Mouse (Mus musculus): ENCODE data around the gene Prkar2b. TPM values are rescaled to one million over a fixed set of nuclear protein-coding genes. Genes with fewer than 3 reads are reported as not detected.

Prkar2b gene
- total RNA-seq (2021): 1 to 10 TPM; 2.0 to 3.1 TPM
- long read RNA-seq, experiment 1, partial matches to known transcripts: 0 of 1 reads
- long read RNA-seq, experiment 1, other reads (novel, unspliced or antisense): 0 of 1 reads
- long read RNA-seq, experiment 2, partial matches to known transcripts: 0 of 4 reads
- long read RNA-seq, experiment 2, other reads (novel, unspliced or antisense): 1 of 4 reads

GRCm38 (mm10) chr12:32061090-32061930 is at the start of gene Prkar2b:
Gene Prkar2b, minus strand, starts transcription at chr12:32061296.
- peak; percentile 88 for DNase-seq
- intact Hi-C loops (cut with DNase I; ENCODE audit: low total_unique reads): loop anchor here (10.0 kb wide), 1 partner anchor 87 kb away; no protein-coding TSS in a partner anchor

DNA sequence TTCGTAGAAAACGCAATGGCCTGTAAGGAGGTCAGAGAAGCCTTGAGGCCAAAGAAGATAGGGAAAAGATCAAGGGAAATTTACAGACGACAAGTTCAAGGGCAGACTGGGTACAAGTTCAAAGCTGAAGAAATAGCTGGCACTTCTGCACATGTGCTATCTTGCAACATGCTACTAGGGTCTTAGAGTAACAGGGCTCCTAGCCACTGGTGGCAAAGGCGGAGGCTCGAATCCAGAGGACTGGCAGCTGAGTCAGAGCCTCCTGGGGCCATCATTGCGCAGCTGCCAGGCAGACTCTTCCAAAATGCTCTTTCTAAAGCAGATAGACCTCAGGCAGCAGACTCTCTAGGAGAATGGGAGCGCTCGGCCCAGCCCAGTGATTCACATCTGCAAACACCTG is 48.1 kb upstream of the Prkar2b start:
- no peak for DNase-seq
- intact Hi-C loops (cut with DNase I; ENCODE audit: low total_unique reads): no loop called here

GRCm38 (mm10) chr12:32104955-32105521 is 43.9 kb upstream of the Prkar2b start:
- DNase-seq: no peak
- intact Hi-C loops (cut with DNase I; ENCODE audit: low total_unique reads): no loop called here

- intact Hi-C loops (cut with DNase I; ENCODE audit: low total_unique reads): no loop called here
- no peak for DNase-seq
Observed at GRCm38 (mm10) chr12:32104451-32104862, 43.4 kb upstream of the Prkar2b start.

GRCm38 (mm10) chr12:32101306-32101705 is 40.2 kb upstream of the Prkar2b start:
- DNase-seq: no peak
- intact Hi-C loops (cut with DNase I; ENCODE audit: low total_unique reads): no loop called here

DNA sequence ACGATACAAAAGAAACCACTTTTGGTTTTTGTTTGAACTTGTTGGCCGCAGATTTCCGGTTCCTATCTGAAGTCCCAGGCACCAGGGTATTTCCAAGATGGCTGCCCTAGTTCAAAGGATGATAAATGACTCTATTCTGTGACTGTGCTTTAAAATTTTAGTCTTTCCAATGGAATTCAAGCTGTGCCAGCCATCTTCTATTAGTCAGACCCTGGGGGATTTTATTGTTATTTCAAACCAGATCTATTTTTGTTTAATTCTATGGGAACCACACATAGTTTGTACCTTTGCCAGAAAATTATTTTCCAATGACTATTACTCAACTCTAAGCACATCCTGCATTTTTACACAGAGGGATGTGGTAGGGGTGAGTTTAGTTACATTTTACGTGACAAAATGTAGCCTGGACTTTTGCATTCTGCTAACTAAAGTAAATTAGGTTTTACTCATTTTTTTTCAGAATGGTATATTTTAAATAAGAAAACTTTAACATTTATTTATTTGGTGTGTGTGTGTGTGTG is 38.6 kb upstream of the Prkar2b start:
- intact Hi-C loops (cut with DNase I; ENCODE audit: low total_unique reads): no loop called here
- no peak for DNase-seq

- no peak for DNase-seq
- intact Hi-C loops (cut with DNase I; ENCODE audit: low total_unique reads): no loop called here
Observed at GRCm38 (mm10) chr12:32098596-32098995, 37.5 kb upstream of the Prkar2b start.

DNA sequence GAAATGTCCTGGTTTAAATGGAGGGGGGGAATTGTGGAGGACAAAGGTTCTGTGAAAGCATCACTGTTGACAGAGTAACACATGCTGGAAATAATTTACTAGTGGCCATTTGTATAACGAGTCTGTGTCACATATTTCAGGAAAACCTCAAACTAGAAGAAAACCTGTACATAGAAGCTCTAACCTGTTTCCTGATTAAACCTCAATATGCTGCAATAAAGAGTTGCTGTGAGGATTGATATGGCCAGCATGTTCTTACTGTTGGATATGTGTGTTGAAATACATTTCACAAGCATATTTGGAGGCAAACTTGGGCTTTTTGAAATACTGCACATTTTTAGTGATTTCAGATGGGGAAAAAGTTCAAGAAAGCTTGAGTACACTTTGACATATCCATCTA is 36.0 kb upstream of the Prkar2b start:
- DNase-seq: no peak

DNA sequence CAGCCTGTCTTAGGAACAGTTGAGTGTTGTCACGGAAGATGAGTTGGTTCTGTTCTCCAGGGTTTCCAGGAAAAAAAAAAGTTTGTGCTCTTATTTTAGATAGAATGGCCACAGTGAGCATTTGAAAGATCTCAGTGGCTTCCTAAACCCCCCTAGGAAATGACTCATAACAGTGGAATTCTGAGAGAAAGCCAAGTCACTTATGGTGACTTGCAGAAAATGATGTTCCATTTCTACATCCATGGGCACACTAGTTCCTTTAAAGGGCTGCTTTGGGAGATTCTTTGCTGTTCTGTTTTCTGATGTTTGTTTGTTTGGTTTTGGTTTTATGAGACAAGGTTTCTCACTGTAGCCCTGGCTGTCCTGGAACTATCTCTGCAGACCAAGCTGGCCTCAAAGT is 34.1 kb upstream of the Prkar2b start:
- intact Hi-C loops (cut with DNase I; ENCODE audit: low total_unique reads): no loop called here

More for the DNA sequence above, 36.0 kb upstream of the Prkar2b start:
- intact Hi-C loops (cut with DNase I; ENCODE audit: low total_unique reads): no loop called here

DNA sequence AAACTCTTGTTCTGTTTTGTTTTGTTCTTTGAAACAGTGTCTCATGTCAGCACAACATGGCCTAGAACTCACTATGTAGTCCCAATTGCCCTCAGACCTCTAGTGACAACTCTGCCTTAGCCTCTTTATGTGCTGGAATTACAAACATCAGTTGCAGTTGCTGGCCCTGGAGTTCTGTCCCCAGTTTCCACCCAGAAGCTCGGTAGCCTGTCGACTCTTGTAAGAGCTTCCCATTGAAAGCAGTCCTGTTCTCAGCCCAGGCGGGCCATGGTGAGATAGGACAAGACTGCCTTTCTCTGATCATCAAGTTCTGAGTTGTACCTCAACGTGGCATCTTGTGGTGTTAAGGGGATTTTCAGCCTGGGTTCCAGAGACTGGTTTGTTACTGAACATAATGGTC is 31.4 kb upstream of the Prkar2b start:
- DNase-seq: no peak

More for the DNA sequence above, 34.1 kb upstream of the Prkar2b start:
- no peak for DNase-seq

DNA sequence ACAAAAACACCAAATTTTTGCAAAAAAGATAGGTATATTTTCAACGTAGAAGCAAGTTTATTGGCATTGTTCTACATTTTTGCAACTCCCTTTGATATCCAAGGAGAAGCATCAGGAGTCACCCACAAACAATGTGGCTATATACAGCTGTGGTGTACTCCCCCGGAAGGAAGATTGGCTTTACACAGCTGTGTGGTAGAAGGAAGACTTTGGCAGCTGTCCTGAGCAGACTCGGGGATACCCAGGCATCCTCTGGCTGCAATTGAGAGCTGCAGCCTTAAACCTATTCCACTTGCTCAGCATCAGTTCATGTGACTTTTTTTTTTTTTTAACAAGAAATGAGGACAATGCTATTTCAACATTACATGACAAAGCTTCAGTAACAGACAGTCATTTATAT is 27.5 kb upstream of the Prkar2b start:
- no peak for DNase-seq
- intact Hi-C loops (cut with DNase I; ENCODE audit: low total_unique reads): no loop called here

More for the DNA sequence above, 31.4 kb upstream of the Prkar2b start:
- intact Hi-C loops (cut with DNase I; ENCODE audit: low total_unique reads): no loop called here

DNA sequence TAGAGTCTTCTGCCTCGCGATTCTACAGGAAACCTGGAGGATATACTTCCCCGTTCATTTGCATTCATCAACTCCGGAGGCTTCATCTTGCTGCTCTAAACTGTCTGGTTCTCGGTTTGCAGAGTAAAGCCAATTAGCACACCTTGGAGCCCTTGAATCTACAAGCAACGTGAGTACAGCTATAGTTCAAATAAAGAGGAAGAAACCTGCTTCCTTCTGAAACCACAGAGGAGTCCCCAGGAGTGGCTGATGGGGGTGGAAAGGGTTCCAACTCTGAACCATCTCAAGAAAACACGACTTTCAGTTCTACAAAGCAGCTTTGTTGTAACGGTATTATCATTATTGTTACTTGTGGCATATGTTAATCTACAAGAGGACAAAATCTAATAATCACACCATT is 26.2 kb upstream of the Prkar2b start:
- intact Hi-C loops (cut with DNase I; ENCODE audit: low total_unique reads): no loop called here

GRCm38 (mm10) chr12:32086874-32087273 is 25.8 kb upstream of the Prkar2b start:
- intact Hi-C loops (cut with DNase I; ENCODE audit: low total_unique reads): no loop called here
- DNase-seq: no peak

More for the DNA sequence above, 26.2 kb upstream of the Prkar2b start:
- DNase-seq: no peak

DNA sequence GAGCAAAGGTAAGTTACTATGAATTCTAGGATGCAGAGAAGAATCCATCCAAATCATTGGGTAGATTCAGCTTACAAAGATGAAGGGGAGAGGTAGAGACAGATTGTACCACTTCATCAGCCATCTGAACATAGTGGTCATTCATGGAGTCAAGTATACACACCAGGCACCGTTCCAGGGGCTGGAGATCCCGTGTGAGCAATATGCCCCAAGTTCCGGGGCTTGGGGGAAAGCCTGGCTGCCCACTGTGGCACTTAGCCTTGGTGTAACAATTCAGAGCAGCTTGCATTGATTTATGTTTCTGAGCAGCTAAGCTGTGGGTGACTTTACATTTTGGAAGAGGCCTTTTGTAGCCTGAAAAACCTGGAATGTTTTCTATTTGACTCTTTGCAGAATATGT is 24.8 kb upstream of the Prkar2b start:
- no peak for DNase-seq
- intact Hi-C loops (cut with DNase I; ENCODE audit: low total_unique reads): no loop called here

- intact Hi-C loops (cut with DNase I; ENCODE audit: low total_unique reads): no loop called here
- no peak for DNase-seq
Observed at GRCm38 (mm10) chr12:32085189-32085588, 24.1 kb upstream of the Prkar2b start.

DNA sequence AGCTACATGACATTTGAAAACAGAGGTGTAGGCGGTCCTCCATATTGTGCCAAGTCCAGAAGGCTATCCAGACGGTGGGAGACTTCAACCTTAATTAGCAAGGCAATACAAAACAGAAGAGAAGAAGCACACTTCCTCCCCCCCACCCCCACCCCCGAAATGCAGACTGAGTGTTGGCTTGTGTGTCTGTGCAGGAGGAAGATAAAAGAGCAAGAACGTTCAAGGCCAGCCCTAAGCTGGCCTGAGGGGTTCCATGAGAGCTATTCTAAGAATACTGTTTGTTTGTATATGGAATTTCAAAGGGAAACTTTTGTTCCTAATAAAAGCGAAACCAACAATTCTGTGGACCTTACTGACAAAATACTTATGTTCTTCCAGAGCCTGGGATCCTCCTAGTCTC is 23.5 kb upstream of the Prkar2b start:
- intact Hi-C loops (cut with DNase I; ENCODE audit: low total_unique reads): no loop called here
- DNase-seq: no peak

GRCm38 (mm10) chr12:32080692-32081091 is 19.6 kb upstream of the Prkar2b start:
- intact Hi-C loops (cut with DNase I; ENCODE audit: low total_unique reads): no loop called here
- DNase-seq: no peak

GRCm38 (mm10) chr12:32077403-32077802 is 16.3 kb upstream of the Prkar2b start:
- no peak for DNase-seq
- intact Hi-C loops (cut with DNase I; ENCODE audit: low total_unique reads): no loop called here

DNA sequence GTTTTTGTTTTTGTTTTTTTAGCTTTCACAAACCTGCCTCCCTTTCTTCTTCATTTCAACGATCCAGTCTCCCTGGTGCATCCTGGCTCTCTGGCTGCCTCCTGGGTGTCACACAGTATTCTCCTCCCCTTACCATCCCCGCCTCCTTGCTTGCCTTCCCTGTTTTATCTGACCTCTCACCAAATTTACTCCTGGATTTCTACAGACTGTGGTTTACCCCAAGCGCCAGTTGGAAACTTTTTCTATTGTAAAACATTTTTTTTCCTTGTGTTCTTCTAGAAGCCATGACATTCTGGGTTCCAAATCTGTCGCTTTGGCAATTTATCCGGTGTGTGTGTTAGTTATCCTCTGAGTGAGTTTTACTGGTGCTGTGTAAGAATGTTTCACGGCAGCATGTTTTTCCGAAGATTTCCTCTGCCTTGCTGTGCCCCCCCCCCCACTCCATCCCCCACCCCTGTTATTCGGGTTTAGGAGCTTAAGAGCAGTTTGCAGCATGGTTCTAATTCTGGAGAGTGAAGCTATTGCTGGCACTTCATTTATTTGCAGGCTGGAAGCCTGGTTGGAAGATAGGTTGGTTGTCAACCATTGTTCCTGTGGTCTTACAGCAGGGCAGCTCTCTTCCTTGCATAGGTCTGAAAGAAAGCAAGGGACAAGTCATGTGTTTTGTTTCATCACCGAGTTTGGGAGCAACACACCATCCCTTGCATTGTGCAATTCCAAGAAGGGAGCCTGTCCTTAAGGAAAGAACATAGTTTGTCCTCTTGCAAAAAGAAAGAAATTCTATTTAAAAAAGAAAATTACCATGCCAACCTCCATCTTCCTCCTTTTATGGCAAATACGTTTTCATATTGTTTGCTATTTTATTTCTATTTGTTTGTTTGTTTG is 15.0 kb upstream of the Prkar2b start:
- DNase-seq: no peak
- intact Hi-C loops (cut with DNase I; ENCODE audit: low total_unique reads): no loop called here

Data from gastrocnemius, postnatal 14 days (tissue).